Mouse (Mus musculus) liver, embryonic 14.5 days (tissue): ENCODE results near the gene Srm.

Experiments used
- CTCF ChIP-seq: IDR thresholded peaks from 2 replicates; pipeline ENCODE4 v1.5.1; 2016; ENCODE audit warnings: antibody characterized with exemption, low read depth, control low read depth
- EP300 ChIP-seq: IDR thresholded peaks from 2 replicates; pipeline ENCODE4 v1.6.1; 2016; ENCODE audit warnings: antibody characterized with exemption, low read depth

GRCm38 (mm10) chr4:148591171-148591630 lies at the start of gene Srm:
- TF ChIP-seq CTCF (no peak), EP300 (no peak)
